ENCODE assay signal across 21 mouse cellular contexts in genomic region chr2:82113148-82113547, GRCm38 (mm10).
DNase-seq lines count a peak whose midpoint lies in the region; ATAC-seq and TF ChIP-seq lines count a peak whose summit lies in the region.
"Had no signal": no experiment of that assay in that cellular context is flagged by ENCODE, and none has a peak within 500 bp of the region (broad histone marks: within the 10 kb centered on the region; RNA-seq: fewer than 3 reads in every experiment).

No protein-coding gene starts in this region.

- ATAC-seq in frontal cortex, adult (ENCODE audit: low TSS enrichment), result peak; percentile 98
- ATAC-seq: activated CD4-positive, CD25-positive, alpha-beta regulatory T cell, adult 4 months; CD4-positive, CD25-positive, alpha-beta regulatory T cell, adult 4 months; Patski had no signal

- no peak for TF ChIP-seq CTCF in left cerebral cortex, adult 2 months (IDR thresholded peaks at IDR 0.05)

- no peak overlapping the region for H3K4me3 ChIP-seq in left cerebral cortex, adult 2 months

- H3K27ac ChIP-seq in left cerebral cortex, adult 2 months, result peak overlapping the region; percentile 28; the same call in 1 of the 2 replicates

- no peak for DNase-seq in frontal cortex, postnatal 14 days (ENCODE audit: low spot score in 2 of 2)
- no peak for DNase-seq in left cerebral cortex, adult 2 months (ENCODE audit: extremely low spot score in 1 of 2, low spot score in 2 of 2)
- DNase-seq in left cerebral cortex, postnatal 10 days (ENCODE audit: extremely low spot score in 1 of 2, low spot score in 2 of 2), result no peak
- DNase-seq in brain, adult 2 months (ENCODE audit: low read depth, low spot score), result peak; percentile 56
- peak; percentile 33 for DNase-seq in telencephalon, adult 2 months (ENCODE audit: low read depth, low spot score)
- DNase-seq in urinary bladder, postnatal 4 days (ENCODE audit: low spot score in 2 of 2), result no peak
- no peak for DNase-seq in right cerebral cortex, postnatal 36 days (ENCODE audit: low spot score in 2 of 2)
- DNase-seq: adrenal gland, adult 2 months; adrenal gland, adult 8-10 months; adrenal gland, postnatal 10 days; adrenal gland, postnatal 14 days; adrenal gland, postnatal 25 days; adrenal gland, postnatal 36 days; B cell, adult 2 months; cerebellum, adult 11 months; cerebellum, adult 11-12 months; cerebellum, adult 18-20 months had no signal

- intact Hi-C loops in left cerebral cortex, adult 2 months (cut with DNase I), result no loop called here
- intact Hi-C loops in left cerebral cortex, postnatal 10 days (cut with DNase I), result no loop called here

Comparison
In these comparisons a context has a peak if more than half of its experiments do, and no peak if none do; other contexts are left out.
1. DNase-seq: peak in brain, adult 2 months (single experiment) and telencephalon, adult 2 months (single experiment); none in frontal cortex, postnatal 14 days (0 of 2), left cerebral cortex, adult 2 months (0 of 2), left cerebral cortex, postnatal 10 days (0 of 2), urinary bladder, postnatal 4 days (0 of 2) and right cerebral cortex, postnatal 36 days (0 of 2).